Mouse (Mus musculus) brown adipose tissue, adult 24 weeks (tissue): ENCODE data around the gene Kars. TPM values are rescaled to one million over a fixed set of nuclear protein-coding genes. Genes with fewer than 3 reads are reported as not detected.

Experiments used
- H3K27ac ChIP-seq: fragments of 200-500 bp; replicated peaks from 2 replicates; pipeline ENCODE4 v1.5.1; 2012; ENCODE audit warnings: low read depth, mild to moderate bottlenecking, low read length
- H3K4me1 ChIP-seq: fragments of 200-500 bp; 2 replicates; pipeline ENCODE4 v1.6.1; 2012; ENCODE audit warnings: low read length, mixed read lengths; ENCODE audit not compliant: control insufficient read depth, insufficient read depth, insufficient read length
- H3K4me3 ChIP-seq: fragments of 200-500 bp; 2 replicates; pipeline ENCODE4 v1.5.1; 2012; ENCODE audit warnings: low read depth, mild to moderate bottlenecking, low read length, moderate library complexity; ENCODE audit not compliant: insufficient read depth
- polyA plus RNA-seq: library from polyadenylated mRNA; stranded (reverse); fragments of >200 nt; gene quantifications from 2 replicates; pipeline ENCODE4 v1.2.4, GENCODE M21; 2012; ENCODE audit not compliant: missing spikeins, insufficient read depth, insufficient read length

Gene Kars
- polyA plus RNA-seq: 62.3 and 65.6 TPM in 2 replicates

DNA sequence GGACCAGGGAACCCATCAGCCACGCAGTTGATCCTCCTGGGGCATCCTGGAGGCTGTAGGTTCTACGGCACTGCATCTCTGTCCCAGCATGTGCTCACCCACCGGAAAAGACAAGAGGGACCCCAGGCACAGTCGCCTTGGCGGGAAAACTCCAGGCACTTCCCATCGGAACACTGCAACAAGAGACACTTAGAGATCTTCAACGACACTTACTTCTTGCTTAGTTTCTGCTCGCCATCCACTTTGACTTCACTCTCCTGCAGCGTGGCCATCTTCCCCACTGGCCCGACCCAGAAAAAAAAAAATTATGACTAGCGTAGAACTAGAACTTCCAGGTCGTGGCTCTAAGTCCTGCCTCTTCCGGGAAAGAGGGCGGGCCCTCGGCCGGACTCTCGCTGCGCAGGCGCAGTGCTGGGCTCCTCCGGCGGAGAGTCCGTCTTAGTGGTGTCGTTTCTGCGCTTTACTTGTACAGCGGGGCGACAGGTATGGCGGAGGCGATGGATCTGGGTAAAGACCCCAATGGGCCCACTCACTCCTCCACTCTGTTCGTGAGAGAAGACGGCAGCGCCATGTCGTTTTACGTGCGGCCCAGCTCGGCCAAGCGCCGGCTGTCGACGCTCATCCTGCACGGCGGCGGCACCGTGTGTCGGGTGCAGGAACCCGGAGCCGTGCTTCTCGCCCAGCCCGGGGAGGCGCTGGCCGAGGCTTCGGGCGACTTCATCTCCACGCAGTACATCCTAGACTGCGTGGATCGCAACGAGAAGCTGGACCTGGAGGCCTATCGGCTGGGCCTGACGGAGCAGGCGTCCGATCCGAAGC is at the start of gene Kars, which contains the start of gene Terf2ip:
Gene Kars, minus strand, starts transcription at position 327 of the 819 bp plus-strand sequence.
Gene Terf2ip, plus strand, starts transcription at position 402 of the 819 bp plus-strand sequence.
- Histone ChIP-seq H3K27ac (peak within 1 kb of the TSS; percentile 66), H3K4me3 (peak within 1 kb of the TSS; percentile 91), H3K4me1 (peaks cover 8% of the 10 kb centered on the region)

GRCm38 (mm10) chr8:112054456-112054855 is 43.3 kb upstream of the Kars start:
- Histone ChIP-seq H3K4me3 (no peak overlapping the region), H3K4me1 (no peaks in the 10 kb centered on the region), H3K27ac (no peak overlapping the region)

GRCm38 (mm10) chr8:112051537-112051936 is 40.4 kb upstream of the Kars start:
- Histone ChIP-seq H3K27ac (no peak overlapping the region), H3K4me1 (no peaks in the 10 kb centered on the region), H3K4me3 (no peak overlapping the region)

DNA sequence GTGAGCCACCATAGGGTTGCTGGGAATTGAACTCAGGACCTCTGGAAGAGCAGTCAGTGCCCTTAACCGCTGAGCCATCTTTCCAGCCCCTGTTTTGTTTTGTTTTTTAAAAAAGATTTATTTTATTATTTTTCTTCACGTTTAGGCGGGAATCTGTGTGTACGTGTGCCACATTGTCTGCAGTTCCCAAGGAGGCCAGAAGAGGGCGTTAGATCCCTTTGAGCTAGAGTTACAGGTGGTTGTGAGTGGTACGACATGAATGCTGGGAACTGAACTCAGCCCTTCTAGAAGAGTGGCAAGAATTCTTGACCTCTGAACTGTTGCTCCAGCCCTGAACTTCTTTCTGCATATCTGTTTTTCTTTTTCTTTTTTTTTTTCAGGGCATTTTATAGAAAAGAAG is 38.9 kb upstream of the Kars start:
- no peaks in the 10 kb centered on the region for H3K4me1 ChIP-seq
- H3K4me3 ChIP-seq: no peak overlapping the region
- H3K27ac ChIP-seq: no peak overlapping the region

DNA sequence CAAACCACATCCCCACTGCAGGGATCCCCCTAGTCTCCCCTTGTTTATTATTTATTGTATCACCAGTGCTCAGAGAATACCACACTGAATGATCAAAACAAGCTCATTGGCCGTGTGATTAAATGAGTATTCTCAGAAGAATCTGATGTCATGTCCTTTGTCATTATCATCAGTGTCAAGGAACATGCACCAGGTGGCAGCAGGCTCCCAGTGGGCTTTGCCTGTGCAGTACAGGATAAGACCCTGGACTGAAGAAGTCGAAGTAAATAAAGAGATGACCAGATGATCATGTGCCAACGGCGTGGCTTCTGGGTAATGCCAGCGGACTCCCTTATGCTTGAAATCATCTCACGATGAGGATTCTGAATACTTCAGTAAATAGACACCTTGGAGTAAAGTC is 37.2 kb upstream of the Kars start:
- no peak overlapping the region for H3K4me3 ChIP-seq
- no peaks in the 10 kb centered on the region for H3K4me1 ChIP-seq
- no peak overlapping the region for H3K27ac ChIP-seq

DNA sequence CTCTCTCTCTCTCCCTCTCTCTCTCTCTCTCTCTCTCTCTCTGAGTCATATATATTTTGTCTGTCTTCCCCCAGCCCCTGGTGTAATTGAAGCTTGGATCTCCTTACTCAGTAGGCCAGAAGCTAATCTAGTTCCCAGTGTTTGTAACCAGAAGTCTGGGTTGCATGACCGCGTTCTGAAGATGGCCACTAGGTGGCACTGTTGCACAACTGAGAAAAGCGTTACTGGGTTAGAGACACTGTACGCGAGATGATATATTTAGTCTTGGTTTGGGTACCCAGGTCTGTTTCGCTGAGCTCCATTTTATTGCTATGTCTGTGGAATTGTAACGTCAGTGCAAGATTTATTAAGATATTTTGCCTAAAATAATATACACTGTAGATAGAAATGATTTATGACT is 34.8 kb upstream of the Kars start:
- no peaks in the 10 kb centered on the region for H3K4me1 ChIP-seq
- no peak overlapping the region for H3K27ac ChIP-seq
- H3K4me3 ChIP-seq: no peak overlapping the region

- Histone ChIP-seq H3K4me1 (no peaks in the 10 kb centered on the region), H3K4me3 (no peak overlapping the region), H3K27ac (no peak overlapping the region)
Observed at GRCm38 (mm10) chr8:112045182-112045581, 34.1 kb upstream of the Kars start.

- H3K4me3 ChIP-seq: no peak overlapping the region
- no peak overlapping the region for H3K27ac ChIP-seq
Observed at GRCm38 (mm10) chr8:112037521-112037920, 26.4 kb upstream of the Kars start.

DNA sequence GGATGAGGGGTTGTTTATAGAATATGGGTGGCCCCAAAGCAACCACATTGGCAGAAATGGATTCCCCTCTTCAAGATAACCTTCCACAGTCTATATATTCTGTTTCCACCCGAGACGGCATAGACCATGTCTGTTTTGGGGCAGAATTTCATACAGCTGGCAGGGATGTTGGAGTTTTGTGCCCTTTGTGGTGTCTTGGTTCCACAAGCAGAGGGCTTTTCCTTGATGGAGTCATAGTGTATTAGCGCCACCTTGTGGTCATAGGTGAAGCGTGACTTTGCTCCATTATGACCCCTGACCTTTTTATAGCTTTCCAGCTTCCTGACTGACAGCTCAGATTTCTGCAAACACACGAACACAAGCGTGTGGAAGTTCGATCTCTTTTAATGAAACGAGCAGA is 23.5 kb upstream of the Kars start:
- Histone ChIP-seq H3K4me3 (no peak overlapping the region), H3K4me1 (peaks cover 2% of the 10 kb centered on the region; the same call in 1 of the 2 replicates), H3K27ac (no peak overlapping the region)

More at GRCm38 (mm10) chr8:112037521-112037920, 26.4 kb upstream of the Kars start:
- peaks cover 2% of the 10 kb centered on the region; the same call in 1 of the 2 replicates for H3K4me1 ChIP-seq

DNA sequence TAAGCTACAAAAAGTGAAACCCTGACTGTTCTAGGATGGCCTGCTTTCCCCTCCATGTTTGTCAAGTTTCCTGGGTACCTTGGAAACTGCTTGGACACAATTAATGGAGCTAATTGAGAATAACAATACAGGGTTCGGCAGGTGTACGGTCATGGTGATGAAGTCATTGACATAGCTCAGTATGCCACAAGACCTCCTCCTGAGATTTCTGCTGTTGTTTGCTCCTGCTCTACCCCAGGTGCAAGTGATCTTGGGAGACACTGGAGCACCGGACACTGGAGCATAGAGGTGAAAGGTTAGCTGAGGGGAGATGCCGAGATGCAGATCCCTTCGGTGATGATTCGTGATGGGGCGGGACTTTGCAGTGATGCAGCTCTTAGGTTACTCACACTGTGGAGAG is 21.9 kb upstream of the Kars start:
- peaks cover 2% of the 10 kb centered on the region; the same call in 1 of the 2 replicates for H3K4me1 ChIP-seq
- no peak overlapping the region for H3K27ac ChIP-seq
- no peak overlapping the region for H3K4me3 ChIP-seq

DNA sequence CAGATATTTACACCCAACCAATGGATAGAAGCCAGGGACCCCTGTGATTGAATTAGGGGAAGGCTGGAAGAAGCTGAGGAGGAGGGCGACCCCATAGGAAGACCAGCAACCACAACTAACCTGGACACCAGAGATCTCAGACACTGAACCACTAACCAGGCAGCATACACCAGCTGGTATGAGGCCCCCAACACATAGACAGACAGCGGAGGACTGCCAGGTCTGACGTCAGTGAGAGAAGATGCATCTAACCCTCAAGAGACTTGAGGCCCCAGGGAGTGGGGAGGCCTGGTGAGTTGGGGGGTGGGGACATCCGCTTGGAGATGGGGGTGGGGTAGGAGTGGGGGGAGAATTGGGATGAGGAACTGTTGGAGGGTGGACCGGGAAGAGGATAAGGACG is 19.5 kb upstream of the Kars start:
- Histone ChIP-seq H3K4me1 (peaks cover 2% of the 10 kb centered on the region; the same call in 1 of the 2 replicates), H3K4me3 (no peak overlapping the region), H3K27ac (no peak overlapping the region)

DNA sequence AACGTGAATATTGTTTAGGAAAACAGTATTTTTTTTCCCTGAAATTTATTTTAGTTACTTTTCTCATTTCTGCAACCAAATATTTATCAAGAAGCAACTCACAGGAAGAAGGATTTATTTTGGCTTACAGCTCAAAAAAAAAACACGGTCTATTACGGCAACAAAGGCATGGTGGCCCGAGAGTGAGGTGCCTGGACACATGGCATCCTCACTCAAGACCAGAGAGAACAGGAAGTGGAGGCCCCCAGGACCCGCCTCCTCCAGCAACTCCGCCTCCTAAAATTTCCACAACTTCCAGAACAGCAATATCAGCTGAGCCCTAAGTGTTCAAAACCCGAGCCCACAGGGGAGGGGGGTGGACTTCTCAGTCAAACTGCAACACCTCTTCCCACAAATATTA is 18.3 kb upstream of the Kars start:
- Histone ChIP-seq H3K27ac (no peak overlapping the region), H3K4me1 (peaks cover 2% of the 10 kb centered on the region; the same call in 1 of the 2 replicates), H3K4me3 (no peak overlapping the region)

- H3K27ac ChIP-seq: no peak within 1 kb of the TSS
- no peak within 1 kb of the TSS for H3K4me3 ChIP-seq
- peaks cover 8% of the 10 kb centered on the region for H3K4me1 ChIP-seq
Observed at GRCm38 (mm10) chr8:112014936-112015335, 3.8 kb upstream of the Kars start, which contains the start of gene Gm6793. Gm6793 (minus strand) TSS chr8:112015036.

DNA sequence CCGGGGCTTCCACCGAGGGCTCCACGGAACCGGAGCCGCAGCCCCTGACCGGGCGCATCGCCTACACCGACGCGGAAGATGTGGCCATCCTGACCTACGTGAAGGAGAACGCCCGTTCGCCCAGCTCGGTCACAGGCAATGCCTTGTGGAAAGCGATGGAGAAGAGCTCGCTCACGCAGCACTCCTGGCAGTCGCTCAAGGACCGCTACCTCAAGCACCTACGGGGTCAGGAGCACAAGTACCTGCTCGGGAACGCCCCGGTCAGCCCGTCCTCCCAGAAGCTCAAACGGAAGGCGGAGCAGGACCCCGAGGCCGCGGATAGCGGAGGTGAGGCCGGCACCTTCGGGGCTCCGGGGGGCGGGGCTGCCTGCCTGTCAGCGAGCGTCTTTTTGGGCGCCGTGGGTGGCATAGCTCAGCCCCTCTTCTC is 706 bp upstream of the Kars start:
- no peak overlapping the region for H3K27ac ChIP-seq
- peak overlapping the region; percentile 91 for H3K4me3 ChIP-seq

DNA sequence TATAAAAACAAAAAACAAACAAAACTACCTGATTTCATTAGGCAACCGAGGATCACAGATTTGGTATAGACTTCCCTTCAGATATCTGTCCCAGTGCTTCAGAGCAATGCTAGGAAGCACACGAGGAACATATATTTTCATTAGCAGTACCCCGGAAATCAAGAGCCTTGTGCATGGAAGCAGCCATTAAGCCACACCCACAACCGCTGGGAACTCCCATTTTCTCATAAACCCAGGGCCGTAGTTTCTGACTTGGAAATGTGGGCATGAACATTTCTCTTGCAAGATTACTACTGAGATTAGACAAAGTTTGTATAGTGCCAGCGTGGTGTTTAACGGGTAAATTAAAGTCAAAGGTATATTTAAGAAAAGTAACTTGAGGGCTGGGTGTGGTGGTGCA is 1.6 kb downstream of the Kars start:
- H3K4me3 ChIP-seq: no peak overlapping the region
- peaks cover 8% of the 10 kb centered on the region for H3K4me1 ChIP-seq
- H3K27ac ChIP-seq: no peak overlapping the region

More for the DNA sequence above, 706 bp upstream of the Kars start:
- peaks cover 8% of the 10 kb centered on the region for H3K4me1 ChIP-seq

GRCm38 (mm10) chr8:112007669-112008068 is 3.5 kb downstream of the Kars start:
- peaks cover 3% of the 10 kb centered on the region for H3K4me1 ChIP-seq
- no peak overlapping the region for H3K27ac ChIP-seq
- H3K4me3 ChIP-seq: no peak overlapping the region
